8 mouse cellular contexts compared by ENCODE assay signal in genomic region chr8:120828279-120828678, GRCm38 (mm10).
DNase-seq lines count a peak whose midpoint lies in the region; ATAC-seq and TF ChIP-seq lines count a peak whose summit lies in the region.

No protein-coding gene starts in this region.

- H3K9ac ChIP-seq in midbrain, embryonic 13.5 days (replicated peaks): no peak overlapping the region
- no peak overlapping the region for H3K9ac ChIP-seq in liver, embryonic 14.5 days (replicated peaks)

- peak; percentile 99 for TF ChIP-seq CTCF in liver, embryonic 14.5 days (IDR thresholded peaks at IDR 0.05; ENCODE audit: low read depth)

- TF ChIP-seq EP300 in liver, embryonic 14.5 days (IDR thresholded peaks at IDR 0.05; ENCODE audit: low read depth): no peak

- 12% methylated on average over 14 of the region's 14 CpGs for WGBS in midbrain, embryonic 10.5 days
- 13% methylated on average over 14 of the region's 14 CpGs for WGBS in midbrain, embryonic 13.5 days
- 5% methylated on average over 14 of the region's 14 CpGs for WGBS in liver, embryonic 14.5 days (ENCODE audit: insufficient replicate concordance)

- H3K4me1 ChIP-seq in midbrain, embryonic 10.5 days: peaks cover 34% of the 10 kb centered on the region
- H3K4me1 ChIP-seq in midbrain, embryonic 13.5 days (replicated peaks): no peaks in the 10 kb centered on the region
- 0 out of 4 replicates have a peak, but pooled peaks cover 0 to 2% of the 10 kb centered on the region in 2 experiments for H3K4me1 ChIP-seq in liver, embryonic 14.5 days (replicated peaks; ENCODE audit: control insufficient read depth in 2 of 2, insufficient read depth in 2 of 2, low read length in 1 of 2)

- no peak overlapping the region for H3K4me2 ChIP-seq in midbrain, embryonic 13.5 days (replicated peaks)
- H3K4me2 ChIP-seq in liver, embryonic 14.5 days (ENCODE audit: low read depth): no peak overlapping the region

- H3K9me3 ChIP-seq in midbrain, embryonic 10.5 days (replicated peaks): no peaks in the 10 kb centered on the region
- H3K9me3 ChIP-seq in midbrain, embryonic 13.5 days: no peaks in the 10 kb centered on the region
- no peaks in the 10 kb centered on the region; the same call in 1 of the 2 replicates for H3K9me3 ChIP-seq in liver, embryonic 14.5 days (ENCODE audit: control insufficient read depth, low read length)

- no peak for ATAC-seq in midbrain, embryonic 13.5 days
- ATAC-seq in liver, embryonic 14.5 days (ENCODE audit: insufficient read depth): no peak

- no peak overlapping the region for H3K27ac ChIP-seq in midbrain, embryonic 10.5 days (replicated peaks)
- H3K27ac ChIP-seq in midbrain, embryonic 13.5 days: no peak overlapping the region
- no peak overlapping the region for H3K27ac ChIP-seq in liver, embryonic 14.5 days

- DNase-seq in cerebellum, postnatal 10 days: peak; percentile 59 to 60
- DNase-seq in cerebellum, adult 9-11 months: no peak
- DNase-seq in midbrain, embryonic 10.5 days (ENCODE audit: low spot score): peak; percentile 46
- peak; percentile 33 for DNase-seq in c-Kit-positive CD71-negative TER-119-negative erythroid progenitor cells, embryonic 14.5 days (ENCODE audit: low read depth)
- DNase-seq in liver, embryonic 14.5 days (ENCODE audit: low read depth in 3 of 3, low spot score in 3 of 3): no peak
- DNase-seq in spleen, postnatal 14 days (ENCODE audit: low spot score in 2 of 2): peak; percentile 24 to 57
- DNase-seq in layer of hippocampus, postnatal 36 days: no peak

- H3K4me3 ChIP-seq in midbrain, embryonic 10.5 days: no peak overlapping the region
- no peak overlapping the region for H3K4me3 ChIP-seq in midbrain, embryonic 13.5 days (replicated peaks)
- H3K4me3 ChIP-seq in liver, embryonic 14.5 days (ENCODE audit: insufficient read depth in 1 of 2, low read depth in 2 of 2, low read length in 2 of 2): no peak overlapping the region

- H3K36me3 ChIP-seq in midbrain, embryonic 10.5 days: no peaks in the 10 kb centered on the region
- no peaks in the 10 kb centered on the region for H3K36me3 ChIP-seq in midbrain, embryonic 13.5 days
- H3K36me3 ChIP-seq in liver, embryonic 14.5 days (replicated peaks; ENCODE audit: control insufficient read depth, insufficient read depth, low read depth): no peaks in the 10 kb centered on the region

- H3K27me3 ChIP-seq in midbrain, embryonic 10.5 days (ENCODE audit: low read depth, poor library complexity, severe bottlenecking): peaks cover 62% of the 10 kb centered on the region
- H3K27me3 ChIP-seq in midbrain, embryonic 13.5 days: peaks cover 4% of the 10 kb centered on the region; the same call in 1 of the 2 replicates
- no peaks in the 10 kb centered on the region for H3K27me3 ChIP-seq in liver, embryonic 14.5 days (ENCODE audit: control insufficient read depth, insufficient read depth, low read length)

Comparison
In these comparisons a context has a peak if more than half of its experiments do, and no peak if none do; other contexts are left out.
1. DNase-seq: peak in cerebellum, postnatal 10 days (2 of 2), midbrain, embryonic 10.5 days (single experiment), c-Kit-positive CD71-negative TER-119-negative erythroid progenitor cells, embryonic 14.5 days (single experiment) and spleen, postnatal 14 days (2 of 2); none in cerebellum, adult 9-11 months (single experiment), liver, embryonic 14.5 days (0 of 3) and layer of hippocampus, postnatal 36 days (0 of 2).